Mouse (Mus musculus) urinary bladder, adult 18-20 months (tissue): ENCODE results near the gene Cfap100.

Experiments used
- DNase-seq, 2 experiments: peaks; one replicate each; pipeline ENCODE4 v3.0.0; 2022; ENCODE audit warnings: low spot score in 2 of 2, mixed read lengths in 2 of 2

Gene Cfap100

DNA sequence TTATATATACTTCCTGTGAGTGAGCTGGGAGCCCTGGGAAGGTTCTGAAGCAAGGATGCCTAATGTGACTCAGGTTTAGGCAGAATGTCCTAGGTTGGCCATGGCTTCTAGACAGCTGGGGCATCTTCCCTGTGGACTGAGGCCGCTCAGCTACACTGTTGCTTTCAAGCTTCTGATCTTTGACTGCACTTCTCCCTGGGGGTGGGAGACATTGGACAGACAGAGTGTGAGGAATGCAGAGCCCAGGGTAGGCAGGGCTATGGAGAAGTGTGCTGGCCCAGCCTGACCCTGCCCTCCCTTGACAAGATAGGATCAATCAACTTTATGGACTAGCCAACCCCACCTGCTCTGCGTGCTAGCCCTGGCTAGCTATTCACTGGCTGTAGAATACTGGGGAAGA lies 32.6 kb upstream of the Cfap100 start:
- DNase-seq, result no peak

DNA sequence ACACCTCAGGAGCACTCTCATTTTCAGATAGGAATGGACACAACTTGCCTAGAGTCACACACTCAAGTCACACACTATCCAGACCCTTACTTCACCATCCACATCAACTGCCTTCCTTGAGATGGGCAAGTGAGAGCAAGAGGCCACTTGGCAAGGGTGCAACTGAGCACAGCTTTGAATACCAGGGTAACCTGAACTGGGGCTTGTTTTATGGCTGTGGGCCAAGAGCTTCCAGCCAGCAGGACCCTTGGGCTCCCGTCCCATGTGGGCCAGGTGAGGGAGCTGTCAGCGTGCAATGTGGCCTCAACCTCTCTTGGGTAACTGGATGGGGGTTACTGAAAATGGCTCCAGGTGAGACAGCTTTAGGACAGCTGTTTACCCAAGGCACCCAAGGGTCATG lies 28.8 kb upstream of the Cfap100 start:
- DNase-seq, result no peak

DNA sequence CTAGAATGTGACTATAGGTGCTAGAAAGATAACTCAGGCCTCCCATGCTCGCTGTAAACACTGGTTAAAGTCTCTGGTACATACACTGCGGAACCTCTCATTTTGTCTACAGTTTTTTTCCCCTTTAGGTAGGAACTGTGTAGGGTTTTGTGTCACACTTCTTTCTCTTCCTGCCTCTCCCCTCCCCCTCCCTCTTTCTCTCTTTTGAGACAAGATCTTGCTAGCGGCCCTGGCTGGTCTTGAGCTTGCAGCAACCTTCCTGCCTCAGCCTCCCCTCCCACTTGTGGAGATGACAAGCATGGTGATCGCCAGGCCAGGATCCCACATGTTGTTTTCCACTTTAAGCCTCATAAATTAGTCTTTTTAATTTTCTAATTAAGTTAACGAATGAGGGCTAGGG lies 25.2 kb upstream of the Cfap100 start:
- DNase-seq, result no peak

DNA sequence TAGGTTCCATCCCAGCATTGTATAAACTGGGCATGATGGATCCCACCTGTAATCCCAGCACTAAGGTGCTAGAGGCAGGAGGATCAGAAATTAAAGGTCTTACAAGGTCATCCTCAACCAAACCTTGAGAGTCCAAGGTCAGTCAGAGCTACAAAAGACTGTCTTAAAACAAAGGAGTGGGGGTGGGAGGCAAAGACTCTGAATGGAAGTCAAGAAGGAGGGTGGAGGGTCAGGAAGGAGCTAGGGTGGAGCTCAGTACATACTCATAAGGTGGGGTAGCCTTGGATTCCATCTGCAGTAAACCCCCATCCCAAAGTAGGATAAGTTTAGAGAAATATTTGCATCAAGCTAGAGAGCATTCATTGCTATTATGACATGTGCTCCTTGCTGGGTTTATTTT lies 24.0 kb upstream of the Cfap100 start:
- no peak for DNase-seq

DNA sequence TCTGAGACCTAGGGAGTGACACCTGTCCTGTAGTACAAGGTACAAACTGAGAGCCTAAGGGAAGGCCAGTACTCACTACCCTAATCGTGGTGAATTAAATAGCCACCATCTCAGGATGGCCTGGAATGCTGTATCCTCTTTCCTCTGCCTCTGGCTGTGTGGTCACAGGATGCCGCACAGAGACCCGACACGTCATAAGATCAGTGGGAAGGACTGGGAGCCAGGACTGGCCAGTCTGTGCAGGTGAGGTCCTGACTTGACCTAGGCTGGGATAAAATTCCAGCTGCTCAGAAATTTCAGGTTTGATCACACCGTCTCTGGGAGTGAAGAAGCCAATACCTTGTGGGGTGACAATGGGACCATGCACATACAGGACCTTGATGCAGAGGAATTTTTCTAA lies 22.9 kb upstream of the Cfap100 start:
- no peak for DNase-seq

DNA sequence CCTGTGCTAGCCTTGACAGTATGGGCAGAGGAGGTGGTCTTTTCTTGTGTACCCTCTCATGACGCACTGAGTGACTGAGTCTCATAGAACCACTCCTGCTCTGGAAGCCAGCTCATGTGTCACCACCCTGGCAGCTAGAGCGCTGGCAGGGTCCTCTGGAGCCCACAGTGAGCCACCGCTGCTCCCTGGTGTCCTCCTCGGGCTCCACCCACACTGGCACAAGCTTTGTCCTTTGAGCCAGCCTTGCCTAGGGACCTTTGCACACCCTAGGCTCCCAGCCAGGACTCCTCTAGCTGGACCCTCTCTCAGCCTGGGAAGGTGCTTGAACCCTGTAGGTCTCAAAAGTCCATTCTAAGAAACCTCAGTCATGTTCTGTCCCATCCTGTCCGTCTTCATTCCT lies 22.1 kb upstream of the Cfap100 start:
- no peak for DNase-seq

DNA sequence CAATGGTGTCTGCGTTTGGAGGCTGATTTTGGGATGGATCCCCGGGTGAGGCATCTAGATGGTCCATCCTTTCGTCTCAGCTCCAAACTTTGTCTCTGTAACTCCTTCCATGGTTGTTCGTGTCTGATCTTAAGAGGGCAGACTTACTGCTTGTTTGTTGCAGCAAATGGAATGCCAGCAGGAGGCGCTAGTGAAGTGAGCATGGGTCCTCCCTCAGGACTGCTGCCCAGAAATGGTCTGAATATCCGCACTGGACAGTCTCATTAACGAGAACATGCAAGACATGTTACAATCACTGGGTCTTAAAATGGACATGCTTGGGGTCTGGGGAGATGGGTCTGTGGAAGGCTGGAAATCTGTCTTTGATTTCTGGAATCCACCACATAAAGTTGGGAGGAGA lies 21.6 kb upstream of the Cfap100 start:
- DNase-seq, result peak; percentile 68 to 74

DNA sequence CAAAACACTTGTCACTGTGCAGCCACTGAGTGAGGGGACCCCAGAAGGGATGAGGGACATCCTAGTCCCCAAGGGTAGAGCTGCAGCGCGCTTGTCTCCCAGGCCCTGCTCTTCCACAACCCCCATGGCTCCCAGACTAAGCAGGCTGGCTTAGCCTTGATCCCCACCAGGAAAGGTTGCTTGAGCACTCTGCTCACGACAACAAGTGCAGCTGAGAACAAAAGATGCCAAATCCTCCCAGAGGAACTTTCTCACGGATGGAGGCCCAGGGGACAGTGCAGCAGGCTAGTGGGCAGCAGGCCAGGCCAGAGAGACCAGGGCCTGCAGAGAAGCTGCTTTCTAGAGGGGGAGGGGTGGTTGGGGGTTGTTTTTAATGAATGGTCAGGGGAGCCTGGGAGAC lies 18.3 kb upstream of the Cfap100 start:
- DNase-seq, result no peak

DNA sequence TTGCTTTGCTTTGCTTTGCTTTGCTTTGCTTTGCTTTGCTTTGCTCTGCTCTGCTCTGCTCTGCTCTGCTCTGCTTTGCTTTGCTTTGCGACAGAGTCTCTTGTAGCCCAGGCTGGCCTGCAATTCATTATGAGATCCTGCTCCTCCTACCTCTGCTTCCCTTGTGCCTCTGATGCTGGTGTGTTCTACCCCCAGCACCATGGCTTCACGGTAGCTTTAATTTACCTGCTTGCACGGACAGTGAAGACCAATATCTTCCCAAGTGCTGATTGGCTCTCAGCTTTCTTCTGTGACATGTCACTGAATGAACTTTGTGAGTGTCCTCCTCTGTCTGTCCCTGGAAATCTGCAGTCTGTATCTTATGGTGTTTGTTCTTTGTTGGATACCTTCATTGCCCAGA lies 8.4 kb upstream of the Cfap100 start:
- DNase-seq, result no peak

DNA sequence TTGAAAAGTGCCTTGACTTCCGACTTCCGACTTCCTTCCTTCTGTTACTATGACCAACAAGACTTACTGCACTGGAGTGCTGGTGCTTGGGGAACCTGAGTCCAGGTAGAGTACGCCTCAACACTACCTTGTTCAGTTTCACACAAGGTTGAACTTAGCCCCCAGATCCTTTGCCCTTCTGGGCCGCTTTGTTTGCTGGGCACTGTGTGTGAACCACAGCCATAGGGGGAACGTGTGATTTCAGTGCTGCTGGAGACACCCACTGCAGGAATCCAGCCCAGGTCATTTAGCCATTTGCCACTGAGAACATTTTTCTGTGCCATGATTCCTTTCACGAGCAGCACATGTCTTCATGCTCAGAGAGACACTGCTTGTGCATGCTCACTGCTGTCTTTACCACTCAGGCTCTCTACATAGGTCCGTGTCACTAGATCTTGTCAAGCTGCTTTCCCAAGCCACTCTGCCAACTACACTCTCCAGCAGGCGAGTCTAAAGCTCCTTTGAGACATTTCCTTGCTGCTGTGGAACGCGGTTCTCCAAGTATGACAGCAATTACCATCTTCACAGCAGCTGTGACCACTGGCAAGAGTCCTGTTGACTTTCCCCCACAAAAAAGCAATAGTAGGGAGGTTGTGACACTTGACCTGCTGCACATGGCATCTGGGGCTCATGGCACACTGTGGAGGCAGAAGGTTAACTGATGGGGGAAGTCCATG lies 7.8 kb upstream of the Cfap100 start:
- no peak for DNase-seq

DNA sequence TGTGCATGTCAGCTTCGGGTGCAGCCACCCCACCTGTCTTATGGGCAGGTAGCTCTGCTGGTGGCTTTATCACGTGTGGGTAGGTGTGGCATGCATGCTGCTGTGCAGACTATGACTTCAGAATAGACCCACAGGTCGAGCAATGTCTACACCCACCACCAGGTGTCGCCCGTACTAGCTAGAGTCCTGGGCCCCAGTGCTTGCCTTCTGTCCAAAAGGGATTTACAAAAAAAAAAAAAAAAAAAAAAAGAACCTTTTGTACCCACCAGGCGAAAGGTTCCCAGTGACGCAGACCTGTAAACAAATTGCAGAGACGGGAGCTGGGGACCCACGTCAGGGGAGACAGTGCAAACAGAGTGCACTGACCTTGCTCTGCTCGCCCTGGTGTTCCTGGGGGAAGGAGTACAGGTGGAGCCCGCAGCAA lies 6.6 kb upstream of the Cfap100 start:
- DNase-seq, result peak; percentile 59 to 78

DNA sequence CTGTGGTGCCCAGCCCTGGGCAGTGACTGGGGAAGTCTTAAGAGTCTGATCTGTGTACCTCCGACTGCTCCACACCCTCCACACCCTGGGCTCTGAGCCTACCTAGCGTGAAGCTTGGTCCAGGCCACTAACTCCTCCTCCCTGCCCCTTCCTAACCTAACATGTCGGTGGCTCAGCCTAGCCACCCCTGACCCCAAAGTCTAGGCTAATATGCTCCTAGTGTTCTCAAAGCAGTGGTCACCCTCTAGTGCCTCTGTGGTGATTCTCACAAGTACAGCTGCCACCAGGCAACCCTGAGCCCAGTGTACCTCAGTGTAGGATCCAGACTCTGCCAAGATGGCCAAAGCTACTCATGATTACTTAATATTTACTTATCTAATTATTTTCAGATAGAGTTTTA lies 6.1 kb upstream of the Cfap100 start:
- DNase-seq, result no peak

DNA sequence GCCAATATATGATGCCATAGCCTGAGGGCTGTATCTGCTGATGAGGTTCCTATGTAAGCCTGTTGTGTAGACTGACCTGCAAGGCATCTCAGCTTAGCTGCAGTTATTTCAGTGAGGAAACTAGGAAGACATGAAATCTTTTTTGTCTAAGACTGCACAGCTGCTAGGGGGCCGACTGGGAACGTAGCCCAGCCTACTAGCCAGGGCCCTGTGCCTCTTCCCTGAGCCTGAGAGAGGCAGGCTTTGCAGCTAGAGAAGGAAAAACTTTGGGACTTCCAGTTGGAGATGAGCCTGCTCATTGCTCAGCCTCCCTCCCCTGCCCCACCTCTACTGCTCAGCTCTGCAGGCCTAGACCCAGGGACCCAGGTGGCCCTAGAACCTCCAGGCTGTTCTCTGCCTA lies 2.9 kb upstream of the Cfap100 start:
- DNase-seq, result no peak

DNA sequence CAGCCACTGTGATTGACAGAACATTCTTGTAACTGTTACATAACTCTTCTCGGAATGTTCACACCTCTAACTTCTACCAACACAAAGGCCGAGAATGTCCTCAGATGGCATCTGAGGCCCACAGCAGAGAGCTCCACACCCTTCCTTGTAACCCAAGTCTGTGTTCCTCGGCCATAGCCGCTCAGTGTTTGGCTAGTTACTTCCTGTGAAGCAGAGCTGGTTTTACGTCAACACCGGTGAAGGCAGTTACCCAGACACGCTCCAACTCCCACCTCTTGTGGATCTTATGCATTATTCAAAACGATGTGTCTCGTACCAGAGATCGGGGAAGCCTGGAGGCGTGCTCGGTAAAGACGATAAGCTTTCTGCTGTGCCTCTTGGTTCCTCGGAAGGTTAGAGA lies 1.3 kb upstream of the Cfap100 start:
- no peak for DNase-seq

DNA sequence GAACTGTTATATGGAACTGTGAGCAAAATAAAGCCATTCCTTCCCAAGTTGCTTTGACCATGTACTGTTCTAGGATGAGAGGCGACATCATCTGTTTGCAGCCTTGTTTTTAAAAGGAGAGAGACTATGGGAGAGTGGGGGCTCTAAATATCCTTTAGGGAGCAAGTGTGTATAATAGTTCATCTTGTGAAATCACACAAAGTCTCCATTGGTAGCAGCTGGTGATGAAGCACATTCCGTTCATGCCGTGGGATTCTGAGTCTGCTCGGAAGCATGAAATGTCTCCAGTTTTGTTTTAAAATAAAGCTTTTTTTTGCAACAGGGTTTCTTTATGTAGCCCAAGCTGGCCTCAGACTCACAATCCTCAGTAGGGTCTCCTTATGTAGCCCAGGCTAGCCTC lies 2.6 kb downstream of the Cfap100 start:
- no peak for DNase-seq

DNA sequence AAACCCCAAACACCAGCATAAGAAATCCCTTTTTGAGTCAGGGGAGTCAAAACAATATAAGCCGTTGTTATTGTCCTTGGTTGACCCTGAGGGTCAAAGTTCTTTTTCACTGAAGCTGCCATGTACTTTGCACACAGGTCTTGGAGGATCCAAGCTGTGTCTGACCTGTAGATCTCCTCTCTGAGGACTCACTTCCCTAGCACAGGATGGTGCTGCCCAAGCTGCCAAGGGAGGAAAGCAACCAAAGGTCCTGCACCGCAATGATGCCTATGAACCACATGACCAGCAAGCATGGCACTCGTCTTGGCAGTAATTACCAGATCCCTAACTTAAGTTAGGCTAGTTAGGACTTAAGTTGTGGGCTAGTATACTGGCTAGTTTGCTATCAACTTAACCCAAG lies 3.2 kb downstream of the Cfap100 start:
- no peak for DNase-seq

DNA sequence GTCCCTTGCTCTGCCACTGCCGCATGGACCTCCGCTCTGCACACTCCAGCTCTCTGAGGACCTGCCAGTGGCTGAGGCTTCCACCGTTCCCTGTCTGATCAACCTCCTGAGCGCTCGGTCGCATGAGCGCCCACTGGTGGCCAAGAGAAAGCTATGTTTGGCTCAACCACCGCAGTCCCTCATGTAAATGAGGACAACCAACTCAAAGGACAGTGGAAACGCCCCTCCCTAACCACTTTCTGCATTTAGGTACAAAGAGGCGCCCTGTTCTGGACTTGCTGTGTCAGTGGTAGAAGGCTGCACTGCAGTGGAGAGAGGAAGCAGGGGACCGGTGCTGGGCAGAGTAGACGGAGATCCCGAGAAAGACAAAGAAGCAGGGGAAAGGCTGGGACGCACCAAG lies 6.0 kb downstream of the Cfap100 start:
- peak; percentile 61 to 66 for DNase-seq

DNA sequence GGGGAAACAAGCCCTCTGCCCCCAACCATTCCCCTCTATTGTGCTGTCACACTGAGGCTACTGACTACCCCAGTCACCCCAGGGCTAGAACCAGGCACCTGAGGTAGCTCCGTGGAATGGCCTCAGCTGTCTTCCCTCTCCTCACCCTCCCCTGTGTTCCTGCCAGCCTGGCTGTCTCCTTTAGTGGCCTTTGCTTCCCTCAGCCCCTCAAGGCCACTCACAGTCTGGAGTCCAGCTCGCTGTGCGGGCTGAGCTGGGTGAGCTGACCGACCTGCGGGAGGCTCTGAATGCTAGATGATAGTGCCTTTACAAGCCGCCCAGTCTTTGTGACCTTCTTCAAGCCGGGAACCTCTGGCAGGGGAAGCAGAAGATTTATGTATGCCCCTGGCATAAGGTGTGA lies 16.7 kb downstream of the Cfap100 start:
- DNase-seq, result no peak

DNA sequence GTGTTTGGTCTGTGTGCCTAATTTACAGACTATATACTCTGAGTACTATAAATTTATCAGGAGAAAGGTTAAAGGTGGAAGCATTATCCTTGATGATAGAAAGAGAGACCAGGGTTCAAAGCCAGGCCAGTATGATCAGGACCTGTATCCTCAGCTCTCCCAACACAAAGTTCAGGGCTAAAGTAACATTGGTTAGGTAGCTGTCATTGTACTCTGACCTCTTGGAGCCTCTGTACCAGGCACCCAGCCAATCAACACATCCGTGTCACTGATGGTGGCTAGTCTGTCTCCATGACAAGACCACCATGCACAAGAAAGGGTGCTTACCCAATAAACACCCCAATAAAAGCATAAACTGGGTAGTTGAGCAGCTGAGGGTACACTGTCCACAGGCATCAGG lies 17.6 kb downstream of the Cfap100 start:
- DNase-seq, result no peak

DNA sequence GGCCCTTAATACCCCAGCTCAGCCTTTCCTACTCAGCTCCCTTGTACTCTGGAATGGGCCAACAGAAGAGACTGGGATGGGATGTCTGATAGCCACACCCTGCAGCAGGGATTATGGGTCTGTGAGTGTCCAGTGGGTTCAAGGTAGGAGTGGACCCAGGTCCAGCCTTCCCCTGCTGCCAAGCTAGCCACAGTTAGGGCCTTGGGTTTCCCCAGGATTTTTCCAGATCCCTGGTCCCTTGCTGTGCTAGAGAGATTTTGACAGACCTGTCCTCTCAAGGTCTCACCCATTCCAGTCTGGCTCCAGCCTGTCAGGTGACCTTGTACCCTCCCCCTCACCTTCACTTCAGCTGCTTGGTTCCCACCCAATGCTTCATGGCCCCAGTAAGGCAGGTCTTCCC lies 20.0 kb downstream of the Cfap100 start:
- DNase-seq, result no peak

DNA sequence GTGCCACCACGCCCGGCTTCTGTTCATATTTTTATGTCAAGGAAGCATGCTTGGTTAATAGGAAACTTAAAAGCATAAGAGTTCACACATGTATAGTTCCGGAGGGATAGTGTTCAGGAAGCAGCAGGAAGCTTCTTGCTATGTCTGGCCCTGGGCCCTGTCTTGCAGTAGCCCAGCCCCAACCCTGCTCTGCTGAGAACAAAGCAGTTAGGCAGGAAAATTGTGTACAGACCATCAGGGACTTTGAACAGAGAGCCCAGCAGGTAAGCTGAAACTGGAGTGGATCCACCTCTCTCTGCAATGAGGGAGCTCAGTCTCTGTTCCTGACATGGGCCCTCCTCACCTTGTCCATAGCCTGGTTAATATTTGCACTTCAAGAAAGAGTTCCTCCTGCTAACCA lies 31.3 kb downstream of the Cfap100 start:
- DNase-seq, result no peak

DNA sequence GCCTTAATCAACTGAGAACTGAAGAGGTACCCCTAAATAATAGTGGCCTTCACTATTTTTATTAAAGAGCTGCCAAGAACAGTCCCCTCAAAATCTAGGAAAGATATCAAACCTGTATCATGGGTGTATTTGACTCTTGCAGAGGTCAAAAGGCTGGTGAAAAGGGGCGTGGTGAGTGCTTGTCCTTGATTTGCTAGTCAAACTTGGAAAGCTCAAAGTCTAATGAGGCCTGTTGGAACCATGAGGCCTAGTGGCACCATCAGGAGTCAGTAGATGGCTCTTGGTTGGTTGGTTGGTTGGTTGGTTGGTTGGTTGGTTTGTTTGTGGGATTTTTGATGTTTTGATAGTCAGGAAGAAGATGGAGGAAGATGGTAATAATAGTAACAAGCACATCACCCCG lies 32.8 kb downstream of the Cfap100 start:
- DNase-seq, result no peak

DNA sequence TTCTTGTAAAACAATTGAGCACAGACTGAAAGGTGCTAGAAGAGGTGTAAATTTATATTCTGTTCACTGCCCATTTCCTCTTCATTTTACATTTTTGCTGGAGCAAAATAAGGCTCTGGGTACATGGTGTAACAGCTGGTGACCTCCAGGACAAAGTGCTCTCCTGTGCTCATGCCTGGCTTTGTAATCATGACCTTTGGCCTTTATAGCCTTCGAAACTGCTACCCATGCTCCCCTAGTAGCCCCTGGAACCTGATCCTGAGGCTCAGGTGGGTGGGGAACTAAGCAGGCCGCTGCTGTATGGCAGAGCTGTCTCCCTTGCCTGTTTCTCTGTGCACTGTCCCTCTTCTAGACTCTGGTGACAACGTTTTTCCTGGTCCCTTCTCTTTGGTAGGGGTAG lies 34.6 kb downstream of the Cfap100 start:
- DNase-seq, result no peak

DNA sequence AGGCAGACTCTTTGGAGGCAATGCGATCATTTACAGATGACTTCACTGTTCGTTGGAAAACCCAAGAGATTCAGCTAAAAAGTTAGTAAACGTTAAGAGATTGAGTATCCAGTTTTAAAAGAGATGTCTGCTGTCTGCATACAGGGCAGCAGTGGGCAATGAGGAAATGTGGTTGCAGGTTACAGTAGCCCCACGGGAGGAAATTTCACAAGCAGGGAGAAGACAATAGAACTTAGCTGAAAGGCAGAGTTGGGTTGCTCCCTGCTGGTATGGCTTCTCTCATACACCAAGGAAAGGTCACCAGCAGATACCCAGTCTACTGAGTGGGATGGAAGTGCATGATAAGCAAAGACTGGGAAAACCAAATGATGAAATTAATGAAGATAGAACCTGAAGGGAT lies 38.0 kb downstream of the Cfap100 start:
- DNase-seq, result no peak
